Mouse (Mus musculus): ENCODE measurements around the gene Elovl6.

GRCm38 (mm10) chr3:129647312-129647711, 115.2 kb downstream of the Elovl6 start:
- no peak for TF ChIP-seq CTCF (IDR thresholded peaks at IDR 0.05 in 2 of 3, conservative IDR thresholded peaks at IDR 0.05 in 1 of 3; ENCODE audit: control insufficient read depth in 1 of 3, insufficient read depth in 1 of 3, low read depth in 2 of 3, low read length in 3 of 3, poor library complexity in 1 of 3, severe bottlenecking in 1 of 3)
- TF ChIP-seq EP300 (IDR thresholded peaks at IDR 0.05; ENCODE audit: low read depth in 1 of 2, low read length in 2 of 2), result no peak
- TF ChIP-seq POLR2A (IDR thresholded peaks at IDR 0.05; ENCODE audit: control insufficient read depth in 1 of 2, insufficient read depth in 1 of 2, low read depth in 1 of 2, low read length in 2 of 2, poor library complexity in 1 of 2), result no peak
- TF ChIP-seq MEF2A (IDR thresholded peaks at IDR 0.05; ENCODE audit: extremely low read depth, insufficient replicate concordance, low read depth, low read length, poor library complexity, severe bottlenecking), result no peak
- TF ChIP-seq MAX (IDR thresholded peaks at IDR 0.05; ENCODE audit: low read length), result no peak
- TF ChIP-seq E2F4 (IDR thresholded peaks at IDR 0.05; ENCODE audit: borderline replicate concordance, low read depth, low read length), result no peak
- no peak for TF ChIP-seq USF1 (IDR thresholded peaks at IDR 0.05; ENCODE audit: low read depth, low read length)
- TF ChIP-seq MAZ (IDR thresholded peaks at IDR 0.05; ENCODE audit: low read depth, low read length), result no peak
- no peak for TF ChIP-seq POLR2AphosphoS2 (IDR thresholded peaks at IDR 0.05; ENCODE audit: low read length)

Measured in MEL (cell line).